Mouse (Mus musculus) G1E (cell line): ENCODE data around the gene Tgfbr3.

Experiments used
- CTCF ChIP-seq: IDR thresholded peaks from 2 replicates; pipeline ENCODE4 v1.5.1; 2012; ENCODE audit warnings: low read depth, low read length, inconsistent platforms, mixed read lengths
- GATA1 ChIP-seq: IDR thresholded peaks from 2 replicates; pipeline ENCODE4 v1.6.1; 2012; ENCODE audit warnings: borderline replicate concordance, low read length, inconsistent platforms, mixed read lengths
- POLR2AphosphoS5 ChIP-seq: IDR thresholded peaks from 2 replicates; pipeline ENCODE4 v1.6.1; 2012; ENCODE audit warnings: low read depth, low read length, inconsistent platforms; ENCODE audit not compliant: insufficient replicate concordance
- TAL1 ChIP-seq: conservative IDR thresholded peaks from 2 replicates; pipeline ENCODE4 v1.6.1; 2012; ENCODE audit warnings: low read depth, low read length, inconsistent platforms, mixed read lengths

DNA sequence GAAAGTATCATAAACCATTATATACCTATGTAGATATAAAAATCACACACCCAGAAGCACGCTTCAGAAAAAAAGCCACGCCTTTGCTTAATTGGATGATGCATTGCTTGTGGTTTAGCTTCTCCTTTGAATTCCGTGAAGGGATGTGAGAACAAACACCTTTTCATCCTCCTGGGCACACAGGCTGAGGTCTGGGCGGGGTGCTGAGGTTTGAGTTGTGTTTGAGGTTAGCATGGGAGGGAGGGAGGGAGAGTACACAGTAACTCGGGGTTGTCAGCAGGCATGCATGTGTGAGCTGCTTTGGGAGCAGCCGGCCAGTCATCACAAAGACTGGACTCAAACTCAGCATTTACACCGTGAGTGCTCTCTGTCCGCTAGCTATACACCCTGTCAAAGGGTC lies 209.5 kb downstream of the Tgfbr3 start:
- TF ChIP-seq GATA1: no peak
- TF ChIP-seq CTCF: no peak
- no peak for TF ChIP-seq TAL1
- TF ChIP-seq POLR2AphosphoS5: no peak
